Mouse (Mus musculus) intestine, postnatal 0 days (tissue): ENCODE data around the gene Knstrn. TPM values are rescaled to one million over a fixed set of nuclear protein-coding genes. Genes with fewer than 3 reads are reported as not detected.

Experiments used
- ATAC-seq: fragments of 200-750 bp; cut with Nextera tagmentation; 2 replicates; pipeline ENCODE4 v1.8.0; 2017; ENCODE audit warnings: mild to moderate bottlenecking, moderate TSS enrichment, moderate library complexity
- H3K27ac ChIP-seq: fragments of 300-500 bp; sonication (generic); 2 replicates; pipeline ENCODE4 v1.5.1; 2014; ENCODE audit warnings: mild to moderate bottlenecking, low read depth, low read length, moderate library complexity
- H3K27me3 ChIP-seq: fragments of 300-500 bp; sonication (generic); replicated peaks from 2 replicates; pipeline ENCODE4 v1.6.1; 2014; ENCODE audit warnings: low read length, mixed read lengths; ENCODE audit not compliant: control insufficient read depth, insufficient read depth
- H3K36me3 ChIP-seq: fragments of 300-500 bp; sonication (generic); 2 replicates; pipeline ENCODE4 v1.6.1; 2014; ENCODE audit warnings: mild to moderate bottlenecking, moderate library complexity; ENCODE audit not compliant: control insufficient read depth, insufficient read depth
- H3K4me1 ChIP-seq: fragments of 300-500 bp; sonication (generic); replicated peaks from 2 replicates; pipeline ENCODE4 v1.6.1; 2014; ENCODE audit warnings: antibody characterized with exemption, low read length, mixed read lengths; ENCODE audit not compliant: control insufficient read depth, insufficient read depth
- H3K4me2 ChIP-seq: fragments of 300-500 bp; sonication (generic); replicated peaks from 2 replicates; pipeline ENCODE4 v1.6.1; 2014; ENCODE audit warnings: low read depth, mild to moderate bottlenecking, moderate library complexity
- H3K4me3 ChIP-seq: fragments of 300-500 bp; sonication (generic); 2 replicates; pipeline ENCODE4 v1.5.1; 2014; ENCODE audit warnings: low read depth, low read length
- H3K9ac ChIP-seq: fragments of 300-500 bp; sonication (generic); 2 replicates; pipeline ENCODE4 v1.6.1; 2014; ENCODE audit warnings: mild to moderate bottlenecking, low read depth, low read length
- H3K9me3 ChIP-seq: fragments of 300-500 bp; sonication (generic); 2 replicates; pipeline ENCODE4 v1.6.1; 2016; ENCODE audit warnings: mixed run types; ENCODE audit not compliant: control insufficient read depth
- CTCF ChIP-seq: sonication (generic); IDR thresholded peaks from 2 replicates; pipeline ENCODE4 v1.5.1; 2016; ENCODE audit warnings: low read depth, mild to moderate bottlenecking, control low read depth, antibody characterized with exemption, moderate library complexity
- WGBS: fragments of 180-500 bp; shearing (Covaris S2); extraction: QIAGEN DNeasy Blood & Tissue Kit; methylation state at CpG from one replicate; pipeline ENCODE4 v1.1.7; 2014; 5-methylcytosine and 5-hydroxymethylcytosine counted together
- polyA plus RNA-seq: library from polyadenylated mRNA; unstranded; fragments of >200 nt; fragmentation: Nextera tagmentation; extraction: Ambion mirVana; gene quantifications from 2 replicates; pipeline ENCODE4 v1.2.1, GENCODE M21; 2015

The Knstrn gene
- polyA plus RNA-seq, 1 experiment from 2014 or later, result 26.4 TPM

DNA sequence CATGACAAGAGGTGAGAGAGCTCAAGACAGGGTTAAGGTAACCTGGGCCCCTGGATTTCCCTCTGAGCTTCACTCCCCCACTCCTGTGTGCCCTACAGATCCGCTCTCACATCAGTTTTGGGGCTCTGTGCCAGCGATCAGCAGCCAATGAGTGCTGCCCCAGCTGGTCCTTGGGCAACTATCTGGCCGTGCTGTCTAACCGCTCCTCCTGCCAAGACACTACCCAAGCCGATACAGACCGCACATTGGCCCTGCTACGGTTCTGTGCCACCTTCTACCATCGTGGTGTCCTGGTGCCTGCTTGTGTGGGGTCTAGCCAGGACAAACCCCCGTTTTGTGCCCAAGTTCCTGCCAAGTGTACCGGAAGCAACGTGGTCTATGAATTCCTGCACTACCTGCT is 24.3 kb upstream of the Knstrn start:
- Histone ChIP-seq H3K27ac (no peak overlapping the region), H3K4me3 (no peak overlapping the region), H3K4me1 (no peaks in the 10 kb centered on the region; the same call in 1 of the 2 replicates), H3K4me2 (no peak overlapping the region), H3K9ac (no peak overlapping the region), H3K9me3 (no peaks in the 10 kb centered on the region), H3K27me3 (0 out of 2 replicates have a peak, but pooled peaks cover 3% of the 10 kb centered on the region), H3K36me3 (no peaks in the 10 kb centered on the region)
- no peak for TF ChIP-seq CTCF
- WGBS, result 92% methylated on average over 11 of the region's 11 CpGs
- ATAC-seq, result no peak

- no peak for TF ChIP-seq CTCF
- H3K4me1 ChIP-seq, result no peaks in the 10 kb centered on the region; the same call in 1 of the 2 replicates
- H3K9ac ChIP-seq, result 0 out of 2 replicates have a peak overlapping the region, but pooled peaks have one; percentile 11
- no peak overlapping the region for H3K27ac ChIP-seq
- H3K9me3 ChIP-seq, result no peaks in the 10 kb centered on the region
- H3K27me3 ChIP-seq, result 0 out of 2 replicates have a peak, but pooled peaks cover 3% of the 10 kb centered on the region
- H3K36me3 ChIP-seq, result no peaks in the 10 kb centered on the region
- 63% methylated on average over 12 of the region's 12 CpGs for WGBS
- ATAC-seq, result no peak
- 0 out of 2 replicates have a peak overlapping the region, but pooled peaks have one; percentile 12 for H3K4me3 ChIP-seq
- H3K4me2 ChIP-seq, result peak overlapping the region; percentile 60
These were observed 23.6 kb upstream of the Knstrn start for GRCm38 (mm10) chr2:118790221-118790550.

DNA sequence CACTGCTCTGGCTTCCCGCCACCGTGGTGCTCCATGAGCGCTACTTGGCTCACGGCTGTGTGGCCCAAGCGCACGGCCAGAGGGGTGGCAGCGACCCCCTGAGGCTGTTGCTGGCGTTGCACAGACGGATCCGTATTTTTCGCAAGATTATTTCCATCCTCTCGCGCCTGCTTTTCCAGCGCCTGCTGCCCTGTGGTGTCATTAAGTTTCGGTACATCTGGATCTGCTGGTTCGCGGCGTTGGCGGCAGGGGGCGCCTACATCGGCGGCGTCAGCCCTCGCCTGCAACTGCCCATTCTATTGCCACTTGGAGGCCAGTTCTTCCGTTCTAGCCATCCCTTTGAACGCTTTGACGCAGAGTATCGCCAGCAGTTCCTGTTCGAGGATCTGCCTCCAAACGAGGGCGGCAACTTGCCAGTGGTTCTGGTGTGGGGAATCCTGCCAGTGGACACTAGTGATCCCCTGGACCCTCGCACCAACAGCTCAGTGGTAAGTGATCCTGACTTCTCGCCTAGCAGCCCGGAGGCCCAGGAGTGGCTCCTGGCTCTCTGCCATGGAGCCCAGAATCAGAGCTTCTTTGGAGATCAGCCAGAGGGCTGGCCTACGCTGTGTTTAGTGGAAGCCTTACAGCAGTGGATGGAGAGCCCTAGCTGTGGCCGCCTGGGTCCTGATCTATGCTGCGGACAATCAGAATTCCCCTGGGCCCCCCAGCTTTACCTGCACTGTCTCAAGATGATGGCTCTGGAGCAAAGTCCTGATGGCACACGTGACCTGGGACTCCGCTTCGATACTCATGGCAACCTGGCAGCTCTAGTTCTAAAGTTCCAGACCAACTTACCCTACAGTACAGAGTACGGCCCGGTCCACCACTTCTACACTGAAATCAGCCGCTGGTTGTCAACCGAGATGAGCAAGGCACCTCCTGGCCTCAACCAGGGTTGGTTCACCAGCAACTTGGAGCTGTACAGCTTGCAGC is 23.0 kb upstream of the Knstrn start:
- no peaks in the 10 kb centered on the region for H3K36me3 ChIP-seq
- no peaks in the 10 kb centered on the region; the same call in 1 of the 2 replicates for H3K4me1 ChIP-seq
- H3K9ac ChIP-seq, result 0 out of 2 replicates have a peak overlapping the region, but pooled peaks have one; percentile 11
- peak; percentile 86 for TF ChIP-seq CTCF
- H3K9me3 ChIP-seq, result no peaks in the 10 kb centered on the region
- peak overlapping the region; percentile 60 for H3K4me2 ChIP-seq
- H3K4me3 ChIP-seq, result peak overlapping the region; percentile 12; the same call in 1 of the 2 replicates
- peak overlapping the region; percentile 21 for H3K27ac ChIP-seq
- peak; percentile 65 for ATAC-seq
- WGBS, result 22% methylated on average over 44 of the region's 44 CpGs
- 0 out of 2 replicates have a peak, but pooled peaks cover 3% of the 10 kb centered on the region for H3K27me3 ChIP-seq

DNA sequence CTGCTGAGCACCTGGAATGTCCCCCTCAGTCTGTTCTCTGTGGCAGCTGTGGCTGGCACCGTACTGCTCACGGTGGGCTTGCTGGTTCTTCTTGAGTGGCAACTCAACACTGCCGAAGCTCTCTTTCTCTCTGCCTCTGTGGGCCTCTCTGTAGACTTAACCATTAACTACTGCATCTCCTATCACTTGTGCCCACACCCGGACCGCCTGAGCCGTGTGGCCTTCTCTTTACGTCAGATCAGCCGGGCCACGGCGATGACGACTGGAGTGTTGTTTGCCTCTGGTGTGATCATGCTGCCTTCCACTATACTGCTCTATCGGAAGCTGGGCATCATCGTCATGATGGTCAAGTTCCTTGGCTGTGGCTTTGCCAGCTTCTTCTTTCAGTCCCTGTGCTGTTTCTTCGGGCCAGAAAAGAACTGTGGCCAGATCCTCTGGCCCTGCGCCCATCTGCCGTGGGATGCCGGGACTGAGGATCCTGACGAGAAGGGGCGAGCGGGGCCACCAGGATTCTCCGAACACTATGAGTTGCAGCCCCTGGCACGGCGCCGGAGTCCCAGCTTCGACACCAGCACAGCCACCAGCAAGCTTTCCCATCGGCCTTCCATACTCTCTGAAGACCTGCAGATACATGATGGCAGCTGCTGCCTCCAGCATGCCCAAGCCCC is 22.1 kb upstream of the Knstrn start:
- no peaks in the 10 kb centered on the region; the same call in 1 of the 2 replicates for H3K4me1 ChIP-seq
- no peak overlapping the region for H3K9ac ChIP-seq
- TF ChIP-seq CTCF, result no peak
- H3K27me3 ChIP-seq, result 0 out of 2 replicates have a peak, but pooled peaks cover 3% of the 10 kb centered on the region
- no peaks in the 10 kb centered on the region for H3K36me3 ChIP-seq
- peak overlapping the region; percentile 60; the same call in 1 of the 2 replicates for H3K4me2 ChIP-seq
- peak overlapping the region; percentile 21; the same call in 1 of the 2 replicates for H3K27ac ChIP-seq
- ATAC-seq, result peak; percentile 57
- 77% methylated on average over 26 of the region's 26 CpGs for WGBS
- no peaks in the 10 kb centered on the region for H3K9me3 ChIP-seq
- H3K4me3 ChIP-seq, result no peak overlapping the region

DNA sequence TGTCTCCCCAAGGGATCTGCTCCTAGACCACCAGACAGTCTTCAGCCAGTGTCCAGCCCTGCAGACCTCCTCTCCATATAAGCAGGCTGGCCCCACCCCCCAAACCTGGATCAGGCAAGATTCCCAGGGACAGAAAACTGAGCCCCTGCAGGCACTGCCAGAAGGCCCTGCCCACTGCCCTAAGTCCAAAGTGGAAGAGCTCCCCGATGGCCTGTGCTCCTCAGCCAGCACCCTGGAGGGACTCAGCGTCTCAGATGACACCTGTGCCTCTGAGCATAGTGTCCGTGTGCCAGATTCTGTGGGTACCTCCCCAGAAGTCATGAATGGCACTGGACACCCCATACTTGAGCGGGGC is 21.6 kb upstream of the Knstrn start:
- Histone ChIP-seq H3K4me2 (no peak overlapping the region), H3K27me3 (0 out of 2 replicates have a peak, but pooled peaks cover 3% of the 10 kb centered on the region), H3K9me3 (no peaks in the 10 kb centered on the region), H3K4me1 (no peaks in the 10 kb centered on the region; the same call in 1 of the 2 replicates), H3K36me3 (no peaks in the 10 kb centered on the region), H3K4me3 (no peak overlapping the region), H3K9ac (no peak overlapping the region), H3K27ac (no peak overlapping the region)
- no peak for ATAC-seq
- WGBS, result 79% methylated on average over 4 of the region's 4 CpGs
- TF ChIP-seq CTCF, result no peak

- WGBS, result 86% methylated on average over 4 of the region's 4 CpGs
These were observed 20.2 kb upstream of the Knstrn start for GRCm38 (mm10) chr2:118793636-118794035.

More at GRCm38 (mm10) chr2:118793636-118794035, 20.2 kb upstream of the Knstrn start:
- TF ChIP-seq CTCF, result no peak
- H3K9me3 ChIP-seq, result no peaks in the 10 kb centered on the region
- H3K4me2 ChIP-seq, result no peak overlapping the region
- no peak overlapping the region for H3K27ac ChIP-seq
- H3K27me3 ChIP-seq, result 0 out of 2 replicates have a peak, but pooled peaks cover 3% of the 10 kb centered on the region
- H3K4me3 ChIP-seq, result no peak overlapping the region
- no peaks in the 10 kb centered on the region for H3K36me3 ChIP-seq
- no peak overlapping the region for H3K9ac ChIP-seq
- no peaks in the 10 kb centered on the region; the same call in 1 of the 2 replicates for H3K4me1 ChIP-seq
- no peak for ATAC-seq
